Mouse (Mus musculus): ENCODE measurements at regions not wholly inside any gene's neighbourhood (a gene's known extent, or its start where the extent isn't known, plus 50 kb on each side); places are given as distances from the start of the nearest gene placed in this dataset.
"Not testable (repeated sequence)": the region's sequence is repeated elsewhere in the genome, so short reads cannot be mapped to it uniquely, and the experiment has no call there.

- DNase-seq (ENCODE audit: low read depth, low spot score): no peak
These were observed 187.5 kb downstream of the Kctd12 start for GRCm38 (mm10) chr14:102794898-102795297.

DNA sequence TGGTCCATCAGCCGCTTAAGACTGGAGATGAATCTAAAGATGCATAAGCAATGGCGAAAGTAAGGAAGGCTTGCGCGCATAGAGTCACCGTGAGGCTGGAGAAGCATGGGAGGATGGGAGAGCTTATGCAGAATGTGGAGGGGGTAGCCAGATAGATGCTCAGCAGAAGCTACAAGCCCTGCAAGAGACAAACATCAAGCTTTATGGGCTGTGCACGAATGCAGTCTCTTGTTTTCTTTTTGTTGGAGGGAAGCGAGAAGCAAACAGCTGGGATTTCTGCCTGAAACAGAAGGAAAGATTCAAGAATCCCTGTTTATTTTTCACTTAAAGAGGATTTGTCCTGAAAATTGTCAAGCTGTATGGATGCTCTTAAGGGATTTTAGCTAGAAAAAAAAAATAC is 188.7 kb downstream of the Kctd12 start:
- no peak for DNase-seq (ENCODE audit: low read depth, low spot score)

GRCm38 (mm10) chr14:102790916-102791315 is 191.5 kb downstream of the Kctd12 start:
- DNase-seq (ENCODE audit: low read depth, low spot score): no peak

- DNase-seq (ENCODE audit: low read depth, low spot score): no peak
These were observed 200.2 kb downstream of the Kctd12 start for GRCm38 (mm10) chr14:102782227-102782626.

GRCm38 (mm10) chr14:102769716-102770115 is 212.7 kb downstream of the Kctd12 start:
- DNase-seq (ENCODE audit: low read depth, low spot score): no peak

- DNase-seq (ENCODE audit: low read depth, low spot score): no peak
These were observed 233.8 kb downstream of the Kctd12 start for GRCm38 (mm10) chr14:102748687-102749086.

DNA sequence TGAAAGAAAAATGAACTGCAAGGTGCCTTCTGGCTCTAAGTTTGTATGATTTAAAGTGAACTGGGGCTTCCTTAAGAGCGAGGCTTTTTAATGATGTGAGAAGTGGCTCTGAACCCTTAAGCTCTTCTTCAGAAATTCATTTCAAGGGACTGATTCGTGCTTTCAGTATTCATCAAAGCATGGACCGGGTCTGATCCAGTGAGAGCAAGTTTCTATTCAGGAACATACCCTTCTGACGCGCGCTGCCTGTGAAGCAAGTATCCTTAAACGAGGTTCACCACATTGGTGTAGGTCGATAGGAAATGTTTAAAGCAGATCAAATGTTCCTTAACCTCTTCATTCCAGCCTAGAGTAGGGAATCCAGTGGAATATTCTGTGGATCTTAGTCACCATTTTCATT is 240.1 kb downstream of the Kctd12 start:
- no peak for DNase-seq (ENCODE audit: low read depth, low spot score)

GRCm38 (mm10) chr14:102736656-102737055 is 245.8 kb downstream of the Kctd12 start:
- no peak for DNase-seq (ENCODE audit: low read depth, low spot score)

GRCm38 (mm10) chr14:102733718-102734117 is 248.7 kb downstream of the Kctd12 start:
- not testable (repeated sequence) for DNase-seq (ENCODE audit: low read depth, low spot score)

DNA sequence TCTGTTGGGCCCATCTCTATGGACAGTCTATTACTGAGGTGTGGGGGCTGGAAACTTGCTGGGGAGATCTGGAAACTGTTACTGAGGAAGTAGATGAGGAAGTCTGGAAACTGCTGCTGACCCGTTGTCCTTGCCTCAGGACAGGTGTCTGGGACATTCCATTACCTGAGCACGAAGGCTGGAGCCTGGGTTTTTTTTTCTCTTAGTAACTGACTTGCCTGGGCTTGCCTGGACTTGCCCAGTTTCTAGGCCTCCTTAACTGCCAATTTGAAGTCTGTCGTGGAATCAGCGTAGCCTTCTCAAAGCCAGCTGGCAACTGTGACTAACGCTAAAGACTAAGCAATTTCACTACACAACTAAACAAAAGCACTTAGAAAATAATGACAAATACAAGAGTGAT is 250.7 kb downstream of the Kctd12 start:
- no peak for DNase-seq (ENCODE audit: low read depth, low spot score)

- DNase-seq (ENCODE audit: low read depth, low spot score): no peak
These were observed 259.8 kb downstream of the Kctd12 start for GRCm38 (mm10) chr14:102722633-102723032.

DNA sequence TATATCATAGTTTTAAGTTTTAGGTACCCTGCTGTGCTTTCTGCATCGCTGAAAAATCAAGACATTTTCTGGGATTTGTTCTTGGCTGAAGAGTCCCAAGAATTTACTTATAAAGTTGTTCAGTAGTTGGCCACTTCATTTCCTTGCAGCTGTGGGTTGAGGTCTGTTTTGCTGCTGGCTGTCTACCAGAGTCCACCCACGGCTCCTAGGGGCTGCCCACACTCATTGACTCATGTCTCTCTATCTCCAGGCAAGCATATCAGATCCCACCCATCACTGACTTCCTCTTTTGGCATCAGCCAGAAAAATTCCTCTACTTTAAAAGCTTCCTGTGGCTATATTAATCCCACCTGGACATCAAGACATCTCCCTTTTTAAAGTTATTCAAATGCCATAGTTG is 263.9 kb downstream of the Kctd12 start:
- no peak for DNase-seq (ENCODE audit: low read depth, low spot score)

DNA sequence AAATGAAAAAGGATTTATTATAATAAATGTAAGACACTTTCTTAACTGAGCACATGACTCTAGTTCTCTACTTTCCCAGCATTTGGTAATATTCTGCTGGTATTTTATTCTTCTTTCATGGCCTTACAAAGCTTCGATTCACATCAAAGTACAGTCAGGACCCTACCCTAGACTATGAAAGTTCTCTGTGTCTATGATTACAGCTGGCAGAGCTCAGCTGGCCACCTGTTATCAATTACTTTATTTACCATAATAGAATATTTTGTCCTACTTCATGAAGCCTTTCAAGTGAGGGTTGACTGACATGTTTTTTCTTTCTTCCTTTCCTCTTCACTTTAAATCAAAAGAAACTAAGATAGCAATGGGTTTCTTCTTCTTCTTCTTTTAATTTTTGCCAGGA is 269.8 kb downstream of the Kctd12 start:
- DNase-seq (ENCODE audit: low read depth, low spot score): no peak

- no peak for DNase-seq (ENCODE audit: low read depth, low spot score)
These were observed 275.6 kb downstream of the Kctd12 start for GRCm38 (mm10) chr14:102706704-102707336.

- DNase-seq (ENCODE audit: low read depth, low spot score): no peak
These were observed 281.3 kb downstream of the Kctd12 start for GRCm38 (mm10) chr14:102701108-102701507.

- no peak for DNase-seq (ENCODE audit: low read depth, low spot score)
These were observed 282.0 kb downstream of the Kctd12 start for GRCm38 (mm10) chr14:102700457-102700856.

- no peak for DNase-seq (ENCODE audit: low read depth, low spot score)
These were observed 283.4 kb downstream of the Kctd12 start for GRCm38 (mm10) chr14:102699015-102699414.

- DNase-seq (ENCODE audit: low read depth, low spot score): no peak
These were observed 295.6 kb downstream of the Kctd12 start for GRCm38 (mm10) chr14:102686791-102687190.

DNA sequence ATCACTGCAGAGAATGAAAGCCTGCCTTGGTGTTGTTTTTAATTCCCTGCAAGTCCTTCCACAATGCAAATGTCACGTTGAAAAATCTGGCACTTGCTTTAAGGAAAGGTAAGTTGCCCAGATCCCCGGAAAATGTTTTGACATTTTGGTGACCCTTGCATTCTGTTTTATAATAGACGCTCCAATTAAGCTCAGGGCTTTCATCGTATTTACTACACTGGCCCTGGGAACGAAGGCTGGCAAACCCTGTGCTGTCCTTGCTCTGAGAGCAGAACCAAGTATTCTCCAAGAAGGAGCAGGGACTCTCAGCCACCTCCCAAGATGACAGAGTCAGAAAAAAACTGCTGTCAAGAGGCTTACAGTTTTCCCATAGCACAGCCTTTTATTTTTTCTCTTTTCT is 305.9 kb downstream of the Kctd12 start:
- DNase-seq (ENCODE audit: low read depth, low spot score): no peak

- no peak for DNase-seq (ENCODE audit: low read depth, low spot score)
These were observed 307.8 kb downstream of the Kctd12 start for GRCm38 (mm10) chr14:102674635-102675034.

GRCm38 (mm10) chr14:102673724-102674123 is 308.7 kb downstream of the Kctd12 start:
- DNase-seq (ENCODE audit: low read depth, low spot score): no peak

DNA sequence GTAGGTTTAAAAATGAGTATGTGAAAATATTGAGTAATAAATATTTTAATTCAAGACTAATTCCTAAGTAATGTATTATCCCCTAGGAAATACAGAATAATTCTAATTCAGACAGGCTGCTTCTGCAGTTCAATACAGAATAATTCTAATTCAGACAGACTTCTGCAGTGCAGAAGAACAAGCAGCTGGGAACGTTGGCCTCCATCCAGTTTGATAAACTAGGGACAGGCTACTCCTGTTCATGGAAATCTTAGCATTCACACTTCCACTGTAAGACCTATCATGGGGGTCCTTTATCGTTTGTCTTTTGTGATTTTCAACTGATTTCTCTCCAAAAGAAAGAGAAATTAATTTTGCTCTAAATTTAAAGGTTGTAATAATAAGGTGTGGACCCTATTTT is 319.2 kb downstream of the Kctd12 start:
- no peak for DNase-seq (ENCODE audit: low read depth, low spot score)

DNA sequence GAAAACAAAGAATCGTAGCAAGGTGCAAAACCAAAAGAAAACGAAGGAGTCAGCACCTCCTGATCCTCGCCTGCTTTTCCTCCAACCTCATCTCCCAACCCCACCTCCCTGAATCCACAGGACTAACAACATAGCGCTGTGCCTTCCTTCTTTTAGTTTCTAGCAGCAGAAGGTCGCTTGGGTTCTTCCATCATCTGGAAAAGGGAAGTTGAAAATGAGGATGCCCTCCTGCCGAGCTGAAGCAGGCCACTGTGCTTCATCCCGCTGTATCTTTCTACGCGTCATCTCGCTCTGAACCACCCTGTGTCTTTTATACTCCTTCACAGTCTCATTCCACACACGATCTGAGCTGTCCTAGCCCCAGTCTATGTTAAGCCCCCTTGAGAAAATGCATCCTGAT is 322.1 kb downstream of the Kctd12 start:
- no peak for DNase-seq (ENCODE audit: low read depth, low spot score)

DNA sequence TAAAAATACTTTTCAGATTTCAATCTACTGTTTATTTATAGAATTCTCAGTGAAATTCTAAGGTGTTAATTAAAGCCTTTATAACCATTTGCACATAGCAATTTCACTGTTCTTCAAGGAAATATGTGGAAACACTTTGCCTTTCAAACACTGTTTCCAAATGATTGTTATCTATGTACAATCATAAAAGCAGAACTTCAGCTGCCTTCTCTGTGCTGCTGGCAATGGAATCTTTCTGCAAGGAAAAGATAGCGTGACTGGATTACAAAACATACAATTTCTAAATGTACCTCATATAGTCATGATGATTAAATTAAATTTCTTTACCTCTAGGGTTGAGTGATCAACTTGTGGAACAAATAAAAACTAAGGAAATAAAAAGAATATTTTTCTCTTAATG is 326.2 kb downstream of the Kctd12 start:
- DNase-seq (ENCODE audit: low read depth, low spot score): no peak
